Mouse (Mus musculus) lung, adult 18-20 months (tissue): Measurements from ENCODE around the gene Fat4.

Source experiments
- DNase-seq, 2 experiments: peaks; one replicate each; pipeline ENCODE4 v3.0.0; 2022; ENCODE audit warnings: mixed read lengths in 2 of 2

Gene Fat4

DNA sequence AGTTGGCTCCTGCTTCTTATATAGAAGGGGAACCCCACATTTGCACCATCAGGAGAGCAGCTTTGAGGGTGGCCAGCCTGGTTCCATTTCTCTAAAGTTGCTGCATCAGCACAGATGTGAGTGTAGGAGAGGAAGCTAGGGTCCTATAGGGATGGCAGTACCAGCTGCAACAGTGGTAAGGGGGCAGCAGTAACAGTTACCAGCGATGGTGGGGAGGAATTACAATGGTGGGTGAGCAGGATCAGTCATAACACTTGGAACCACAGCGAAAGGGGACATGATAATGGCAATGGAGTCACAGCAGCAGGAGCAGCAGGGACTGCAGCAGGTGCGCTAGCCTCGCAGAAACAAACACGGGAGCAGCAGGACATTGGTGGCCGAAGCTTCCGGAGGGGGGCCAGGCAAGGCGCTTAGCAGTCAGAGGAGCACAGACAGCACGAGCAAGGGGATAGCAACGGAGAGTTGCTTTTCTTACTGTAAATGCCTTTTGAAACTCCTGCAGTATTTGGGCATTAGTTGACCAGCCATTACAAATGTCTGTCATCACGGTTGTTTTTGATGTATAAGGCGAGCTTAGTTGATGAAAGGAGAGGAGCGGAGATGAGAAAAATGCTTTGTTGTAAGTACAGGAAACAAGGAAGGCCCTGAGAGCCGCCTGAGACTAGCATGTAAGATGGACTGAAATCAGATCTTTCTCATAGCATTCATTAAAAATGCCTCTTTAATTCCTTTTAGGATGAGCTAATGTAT lies 21.1 kb downstream of the Fat4 start:
- DNase-seq = no peak

DNA sequence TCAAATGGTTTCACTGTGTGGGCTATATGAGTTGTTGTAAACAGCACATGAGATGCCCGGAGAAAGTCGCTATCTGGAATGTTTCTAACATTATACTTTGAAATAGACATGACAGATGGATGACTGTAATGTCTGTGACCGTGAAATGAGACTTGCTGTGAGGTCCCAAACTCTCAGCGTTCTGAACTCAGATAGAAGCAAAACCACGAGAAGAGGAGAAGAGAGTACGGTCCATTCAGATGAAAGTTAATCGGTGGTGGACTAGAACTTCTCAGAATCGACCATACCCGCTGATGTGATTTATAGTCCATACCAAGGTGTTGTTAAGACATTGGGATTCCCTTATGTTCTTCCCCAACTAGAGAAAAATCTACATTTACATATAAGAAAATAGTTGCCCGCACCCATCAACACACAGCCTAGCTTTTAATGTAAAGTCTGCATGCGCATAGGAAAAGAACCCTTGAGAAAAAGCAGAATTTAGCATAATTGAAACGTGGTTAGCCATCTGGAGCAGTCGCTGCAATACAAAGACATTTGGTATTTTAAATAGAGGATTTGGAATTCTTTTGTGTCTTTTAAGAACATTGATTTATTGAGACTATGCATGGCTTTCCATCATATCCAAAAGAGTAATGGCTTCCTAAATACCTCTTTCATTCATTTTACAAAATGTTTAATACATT lies 21.8 kb downstream of the Fat4 start:
- no peak for DNase-seq

DNA sequence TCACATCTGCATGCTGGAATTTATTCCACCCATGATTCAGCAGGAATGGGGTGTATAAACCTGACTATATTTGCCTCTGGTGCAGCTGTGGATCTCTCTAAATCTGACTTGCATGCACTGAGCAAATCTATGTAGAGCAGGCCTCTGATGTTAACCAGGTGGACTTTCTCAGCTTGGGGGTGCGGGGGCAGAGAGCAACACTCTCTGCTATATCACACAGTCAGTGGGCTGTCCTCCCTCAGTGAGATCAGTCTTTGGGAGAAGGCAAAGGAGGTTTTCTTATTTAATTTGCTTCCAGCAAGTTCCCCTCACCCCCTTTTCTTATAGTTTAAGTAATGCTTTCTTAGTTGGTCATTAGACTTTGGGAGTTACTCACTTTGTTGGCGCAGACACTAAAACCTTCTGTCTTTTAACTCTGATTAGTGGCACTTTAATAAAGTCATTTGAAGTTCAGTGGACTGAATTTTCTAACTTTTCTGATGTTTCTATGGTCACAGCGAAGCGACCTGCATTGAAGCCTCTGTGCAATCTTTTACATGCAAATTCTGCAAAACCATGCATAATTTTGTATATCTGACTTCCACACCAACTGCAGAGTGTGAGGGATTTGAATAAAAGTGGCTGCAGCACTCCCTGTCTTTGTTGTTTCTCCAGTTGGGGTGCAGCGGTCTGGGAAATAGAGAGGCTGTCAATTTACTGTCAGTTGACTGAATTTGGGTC lies 26.2 kb downstream of the Fat4 start:
- no peak for DNase-seq

DNA sequence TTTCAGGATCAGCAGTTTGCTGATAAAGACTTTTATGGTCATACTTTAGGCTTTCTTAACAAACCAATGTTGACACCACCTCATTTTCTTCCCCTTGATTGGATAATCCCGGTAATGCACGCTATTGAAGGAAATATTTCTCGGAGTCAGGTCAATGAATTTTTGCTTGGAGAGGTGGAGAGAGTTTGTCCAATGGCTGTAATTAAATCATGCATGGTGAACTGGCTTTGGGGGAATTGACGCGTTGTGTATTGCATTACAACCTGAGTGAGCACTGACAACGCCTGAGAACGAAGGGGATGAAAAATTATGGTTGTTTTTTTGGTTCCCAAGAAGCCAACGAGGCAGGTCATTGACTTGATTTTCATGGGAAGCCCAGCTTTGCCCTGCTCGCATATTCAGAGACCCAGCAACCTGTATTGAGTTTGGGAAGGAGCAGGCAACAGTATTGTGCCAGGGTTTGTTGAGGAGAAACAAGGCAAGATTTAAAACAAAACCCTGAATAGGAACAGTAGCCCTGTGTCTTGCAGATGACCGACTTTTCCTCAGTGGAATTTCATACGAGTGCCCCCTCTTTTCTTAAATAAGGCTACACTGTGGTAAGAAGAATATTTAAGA lies 26.9 kb downstream of the Fat4 start:
- no peak for DNase-seq

DNA sequence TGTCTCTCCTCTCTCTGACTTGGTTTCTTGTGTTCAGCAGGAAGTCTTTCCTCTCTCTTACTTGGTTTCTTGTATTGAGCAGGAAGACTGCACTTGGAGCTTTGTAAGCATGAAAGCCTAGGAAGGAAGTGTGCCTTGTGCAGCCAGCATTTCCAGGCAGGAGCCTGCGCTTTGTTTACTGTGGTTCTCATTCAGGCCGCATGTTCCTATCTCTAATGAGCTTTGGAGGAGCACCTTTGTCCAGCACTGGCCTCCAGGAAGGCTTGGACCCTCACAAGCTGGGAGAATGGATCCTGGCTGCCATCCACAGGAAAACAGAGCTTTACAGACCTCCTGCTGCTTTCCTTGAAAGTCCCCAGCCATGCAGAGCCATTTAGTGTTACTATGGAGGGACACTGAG lies 32.2 kb downstream of the Fat4 start:
- DNase-seq = no peak

DNA sequence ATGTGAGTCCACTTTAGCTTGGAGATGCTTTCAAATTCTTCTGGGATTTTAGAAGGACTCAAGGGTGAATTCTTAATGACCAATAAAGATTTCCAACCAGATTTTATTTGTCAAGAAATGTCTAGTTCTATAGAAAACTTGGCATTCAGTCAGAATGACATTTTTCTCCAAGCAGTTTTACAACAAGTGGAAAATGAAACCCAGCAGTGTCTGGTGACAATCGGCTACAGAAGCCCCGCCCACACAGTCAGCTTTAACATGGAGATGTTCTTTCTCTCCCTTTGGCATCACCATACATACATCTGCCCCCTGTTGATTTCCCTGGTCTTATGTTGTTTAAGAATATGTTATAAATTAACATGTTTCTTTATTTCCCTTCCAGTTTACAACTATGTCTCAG lies 34.3 kb downstream of the Fat4 start:
- no peak for DNase-seq

DNA sequence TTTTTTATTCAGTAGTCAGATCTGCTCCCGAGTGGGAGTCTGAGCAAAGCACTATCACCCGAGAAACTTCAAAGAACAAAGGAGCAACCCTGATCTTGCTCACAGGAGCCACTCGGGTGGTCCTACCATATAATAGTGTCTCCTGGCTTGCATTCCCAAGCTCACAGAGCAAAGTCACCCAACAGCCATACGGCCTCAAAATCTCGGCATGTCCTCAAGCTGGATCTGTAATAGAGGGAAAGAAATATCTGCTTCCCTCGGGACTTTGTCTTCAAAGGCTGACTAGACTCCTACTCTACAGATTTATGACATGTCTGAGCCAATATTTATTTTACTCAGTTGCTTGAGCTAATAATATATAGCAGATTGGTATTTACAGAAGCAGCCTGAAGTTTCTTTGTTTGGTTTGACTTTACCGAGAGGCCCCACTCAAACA lies 36.5 kb downstream of the Fat4 start:
- no peak for DNase-seq

DNA sequence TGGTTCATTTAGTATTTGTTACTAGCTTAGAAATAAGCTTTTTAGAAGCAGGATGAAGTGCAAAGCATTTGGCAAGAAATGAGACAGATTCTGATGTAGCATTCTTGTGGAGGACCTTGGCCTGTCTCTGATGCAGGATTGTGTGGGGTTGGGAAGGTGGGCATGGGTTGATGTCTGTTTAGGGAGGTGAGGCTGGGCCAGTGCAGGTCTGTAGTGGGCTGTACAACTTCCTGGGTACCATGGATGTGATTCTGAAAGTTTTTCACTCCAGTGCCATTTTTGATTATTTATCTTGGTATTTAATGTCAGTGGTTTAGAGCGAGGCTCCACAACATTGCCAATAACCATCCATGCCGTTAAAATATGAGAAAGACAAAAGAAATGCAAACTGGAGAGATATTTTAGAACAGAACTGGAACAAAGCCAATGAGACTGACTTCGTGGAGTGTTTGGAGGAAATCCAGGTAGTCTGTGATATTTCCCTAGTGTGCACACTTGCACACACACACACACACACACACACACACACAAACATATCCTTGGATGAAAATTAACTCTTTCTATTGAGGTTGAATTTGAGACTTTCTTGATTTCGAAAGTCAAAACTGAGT lies 41.4 kb downstream of the Fat4 start:
- DNase-seq = no peak

DNA sequence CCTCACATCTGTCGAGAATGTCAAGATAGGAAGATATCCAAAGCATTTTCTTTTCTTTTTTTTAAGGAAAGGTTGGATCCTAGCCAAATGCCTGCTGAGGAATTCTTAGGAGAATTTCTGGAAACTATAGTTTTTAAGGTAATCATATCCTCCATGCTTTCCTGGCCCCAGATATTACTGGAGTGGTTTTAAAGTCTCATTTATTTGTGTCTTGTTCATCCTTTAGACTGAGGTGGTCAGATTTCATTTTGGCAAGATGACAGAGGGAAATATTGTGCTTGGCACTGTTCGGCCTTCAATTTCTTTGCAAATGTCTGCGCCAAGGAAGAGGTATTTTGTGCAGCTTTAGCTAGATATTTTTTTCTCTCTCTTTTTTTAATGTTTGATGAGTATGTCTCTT lies 42.0 kb downstream of the Fat4 start:
- DNase-seq = no peak

DNA sequence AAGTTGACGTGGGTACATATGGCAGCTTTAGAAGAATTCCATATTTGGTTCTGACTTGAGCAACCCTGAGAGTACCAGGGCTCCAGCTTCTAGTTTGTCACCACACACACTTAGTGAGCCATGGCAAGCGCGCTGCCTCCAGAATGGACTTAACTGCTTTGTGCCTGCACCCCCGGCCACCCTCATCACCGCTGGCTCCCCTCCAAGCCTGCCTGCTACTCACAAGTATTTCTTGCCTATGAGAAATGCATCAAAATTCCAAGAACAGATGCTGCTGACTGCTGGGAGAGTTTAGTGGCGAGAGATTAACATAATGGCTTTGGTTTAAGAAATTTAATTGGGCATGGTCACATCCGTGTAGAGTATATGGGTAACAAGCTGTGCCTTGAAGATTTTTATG lies 48.0 kb downstream of the Fat4 start:
- no peak for DNase-seq

DNA sequence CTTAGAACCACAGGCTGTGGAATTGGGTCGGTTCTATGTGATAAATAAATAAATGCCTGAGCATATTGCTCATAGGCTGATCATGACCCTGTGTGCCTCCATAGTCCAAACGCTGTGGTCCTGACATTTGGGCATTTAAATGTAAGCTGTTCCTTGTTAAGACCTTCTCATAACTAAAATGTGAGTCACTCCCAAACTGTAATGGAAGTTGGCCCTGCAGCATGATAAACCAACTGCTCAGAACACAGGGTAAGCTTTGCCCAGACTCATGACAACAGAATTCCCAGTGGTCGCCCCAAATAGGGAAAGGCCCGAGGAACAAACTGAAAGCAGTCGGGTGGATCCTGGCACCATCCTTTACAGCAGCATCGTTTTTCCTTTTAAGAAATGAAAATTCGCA lies 49.7 kb downstream of the Fat4 start:
- DNase-seq = no peak

DNA sequence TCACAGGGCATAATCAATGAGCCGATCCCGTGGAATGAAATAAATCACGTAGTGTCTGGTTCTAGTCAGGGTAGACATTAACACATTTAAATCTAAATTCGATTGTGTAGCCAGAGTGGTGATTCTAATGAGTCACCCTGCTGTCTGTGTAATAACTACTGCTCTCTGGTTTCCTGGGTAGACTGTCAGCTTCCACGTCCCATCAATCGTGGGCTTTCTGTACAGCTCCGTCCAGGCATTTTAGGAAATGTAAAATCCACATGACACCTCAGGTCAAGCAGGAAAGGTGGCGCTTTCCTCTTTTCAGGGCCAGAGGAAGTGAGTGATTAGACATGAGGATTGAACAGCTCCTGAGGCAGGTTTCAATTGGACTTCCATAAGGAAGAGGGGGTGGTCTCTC lies 50.4 kb downstream of the Fat4 start:
- DNase-seq = no peak

DNA sequence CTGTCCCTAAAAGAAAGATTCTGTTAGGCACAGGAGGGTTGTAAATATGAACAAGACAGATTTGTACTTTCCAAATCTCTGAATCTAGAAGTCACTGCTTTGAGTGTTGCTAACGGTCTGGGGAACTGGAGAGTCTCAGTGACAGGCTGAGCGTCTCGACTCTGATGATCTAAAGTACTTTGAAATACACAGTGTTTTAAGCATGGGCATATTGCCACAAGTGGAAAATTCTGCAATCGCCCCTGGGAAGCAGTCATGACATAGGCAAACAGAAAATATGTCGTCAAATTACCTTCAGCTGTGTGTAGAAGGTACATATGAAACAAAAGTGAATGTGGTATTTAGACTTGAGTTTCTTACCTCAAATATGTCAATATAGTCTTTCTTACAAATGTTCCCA lies 51.4 kb downstream of the Fat4 start:
- DNase-seq = no peak

DNA sequence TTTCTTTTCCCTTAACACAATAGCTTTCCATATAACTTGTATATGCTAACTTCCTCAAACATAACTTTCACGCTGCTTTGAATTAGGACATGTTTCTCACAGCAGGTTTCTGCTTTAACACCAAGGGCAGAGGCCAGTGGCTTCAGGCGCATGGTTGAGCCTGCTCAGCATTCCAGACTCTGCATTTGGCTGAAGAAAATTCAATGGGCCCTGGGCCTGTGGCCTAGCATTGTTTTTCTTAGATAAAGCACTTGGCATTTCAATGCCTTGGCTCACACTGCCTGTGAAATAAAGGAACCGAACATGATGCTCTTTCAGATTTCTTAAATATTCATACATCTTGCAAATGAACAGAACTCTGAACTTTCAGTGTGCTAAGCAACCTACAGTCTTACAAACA lies 52.8 kb downstream of the Fat4 start:
- DNase-seq = no peak

DNA sequence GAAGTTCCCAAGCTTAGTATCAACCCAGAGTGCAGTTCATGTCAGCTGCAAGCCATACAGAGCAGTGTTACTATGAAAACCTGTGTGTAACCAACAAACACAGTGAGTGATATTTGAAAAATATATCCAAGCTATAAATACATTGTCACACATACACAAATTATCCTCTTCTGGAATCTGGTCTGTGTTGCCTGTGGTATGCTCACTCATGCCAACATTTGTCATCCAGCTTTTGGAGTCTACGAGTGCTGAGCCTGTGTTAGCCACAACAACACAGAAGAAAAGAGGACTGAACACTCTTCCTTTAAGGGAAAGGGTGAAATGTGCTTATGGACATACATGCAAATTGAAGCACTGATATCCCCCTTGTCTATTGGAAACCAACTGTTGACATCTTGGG lies 53.6 kb downstream of the Fat4 start:
- DNase-seq = no peak

DNA sequence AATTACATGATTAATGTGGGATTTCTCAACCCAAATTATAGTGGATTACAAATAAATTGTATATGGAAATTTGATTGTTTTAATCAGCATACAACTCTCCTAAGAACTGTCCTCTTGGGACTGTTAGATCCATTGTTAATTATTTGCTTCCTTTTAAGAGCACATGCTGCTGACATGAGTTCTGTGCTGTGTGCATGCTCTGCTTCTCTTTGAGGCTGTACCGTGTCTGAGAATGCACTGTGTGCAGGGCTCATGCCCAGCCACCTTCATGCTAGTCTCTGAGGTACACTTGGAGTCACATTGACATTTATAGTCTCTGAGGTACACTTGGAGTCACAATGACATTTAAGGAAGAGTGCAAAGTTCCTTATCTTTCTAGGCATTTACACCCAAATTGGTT lies 58.4 kb downstream of the Fat4 start:
- DNase-seq = no peak

DNA sequence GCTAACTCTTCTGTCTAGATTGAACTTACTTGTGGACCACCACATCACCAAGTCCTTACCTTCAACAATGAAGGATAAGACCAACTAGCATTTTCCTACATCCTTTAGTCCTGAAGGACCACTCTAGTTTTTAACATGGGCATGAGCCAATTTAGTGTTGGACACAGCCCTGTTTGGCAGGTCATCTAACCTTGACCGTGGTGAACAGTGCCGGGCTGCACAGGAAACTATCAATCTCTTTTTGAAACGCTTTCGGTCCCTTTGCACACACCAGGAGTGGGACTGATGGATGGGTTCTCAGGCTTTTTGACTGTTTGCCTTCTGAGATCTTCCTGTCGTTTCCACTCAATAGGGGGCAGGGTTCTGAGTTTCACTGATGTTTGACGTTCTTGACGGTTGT lies 61.0 kb downstream of the Fat4 start:
- no peak for DNase-seq

DNA sequence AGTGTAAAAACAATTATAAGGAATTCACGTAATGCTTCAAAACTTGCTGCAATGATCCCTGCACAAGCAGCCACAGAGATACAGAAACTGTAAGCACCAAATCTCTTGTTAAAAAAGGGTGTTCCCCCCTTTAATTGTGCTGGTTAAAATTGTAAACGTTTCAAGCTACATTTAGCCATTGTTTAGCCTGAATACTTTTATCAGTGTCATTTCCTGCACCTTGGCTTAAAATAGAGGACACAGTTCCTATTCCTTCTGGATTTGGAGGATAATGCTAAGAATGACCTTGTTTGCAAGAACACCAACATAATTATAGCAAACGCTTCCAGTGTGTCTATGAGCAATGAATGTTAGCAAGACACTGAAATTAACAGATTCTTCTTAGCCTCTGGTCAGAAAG lies 65.9 kb downstream of the Fat4 start:
- no peak for DNase-seq

DNA sequence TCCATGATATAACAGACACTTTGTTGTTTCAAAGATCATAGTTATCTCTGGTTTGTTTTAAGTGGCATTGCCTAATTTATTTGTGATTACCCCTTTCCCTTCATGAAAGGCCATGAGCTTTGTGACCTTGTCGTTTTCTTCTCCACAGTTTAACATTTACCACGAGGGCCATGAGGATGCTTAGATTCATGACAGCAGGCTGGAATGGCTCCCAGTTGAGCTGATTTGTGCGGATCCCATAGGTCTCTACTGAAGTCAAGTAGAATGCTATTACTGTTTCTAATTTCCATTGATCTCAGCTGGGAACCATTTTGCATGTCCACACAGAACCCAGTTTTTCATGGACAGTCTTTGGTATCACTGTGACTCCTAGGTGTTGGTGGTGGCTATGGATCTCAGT lies 67.5 kb downstream of the Fat4 start:
- DNase-seq = no peak

DNA sequence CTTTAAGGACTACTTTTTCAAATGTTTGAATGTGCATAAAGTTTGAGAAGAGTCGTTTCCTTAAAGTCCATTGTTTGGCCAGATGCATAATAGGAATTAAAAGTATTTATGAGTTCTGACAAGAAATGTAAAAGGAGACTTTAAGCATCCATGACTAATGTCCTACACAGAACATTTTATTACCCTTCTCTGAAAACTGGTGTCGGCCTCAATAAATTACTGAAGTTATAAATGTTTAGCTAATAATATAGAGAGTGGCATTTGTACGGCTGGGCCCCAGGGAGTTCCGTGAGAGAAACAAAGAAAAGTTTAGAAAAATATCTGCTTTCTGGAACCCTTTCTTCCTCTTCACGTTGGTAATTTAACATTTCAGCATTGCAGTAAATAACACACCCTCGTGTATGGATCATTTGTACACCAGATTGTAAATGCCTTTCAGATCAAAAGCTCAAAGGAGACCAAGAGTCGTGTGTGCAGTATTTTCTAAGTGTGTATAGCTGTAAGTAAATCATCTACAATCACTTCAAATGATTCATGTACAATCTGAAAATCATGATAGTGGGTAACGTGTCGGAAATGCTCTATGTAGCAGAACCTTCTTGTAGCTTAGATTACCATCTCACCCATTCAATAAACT lies 69.4 kb downstream of the Fat4 start:
- DNase-seq = no peak

DNA sequence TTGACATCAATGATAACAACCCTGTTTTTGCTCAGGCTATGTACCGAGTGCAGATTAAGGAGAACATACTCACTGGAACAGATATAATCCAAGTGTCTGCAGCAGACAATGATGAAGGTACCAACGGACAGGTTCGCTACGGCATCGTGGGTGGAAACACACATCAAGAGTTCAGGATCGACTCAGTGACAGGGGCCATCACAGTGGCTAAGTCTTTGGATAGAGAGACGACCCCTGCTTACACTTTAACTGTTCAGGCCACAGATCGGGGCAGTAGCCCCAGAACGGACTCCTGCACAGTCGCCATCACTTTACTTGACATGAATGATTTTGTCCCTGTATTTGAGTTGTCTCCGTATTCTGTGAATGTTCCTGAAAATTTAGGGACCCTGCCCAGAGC lies 70.4 kb downstream of the Fat4 start:
- DNase-seq = no peak

DNA sequence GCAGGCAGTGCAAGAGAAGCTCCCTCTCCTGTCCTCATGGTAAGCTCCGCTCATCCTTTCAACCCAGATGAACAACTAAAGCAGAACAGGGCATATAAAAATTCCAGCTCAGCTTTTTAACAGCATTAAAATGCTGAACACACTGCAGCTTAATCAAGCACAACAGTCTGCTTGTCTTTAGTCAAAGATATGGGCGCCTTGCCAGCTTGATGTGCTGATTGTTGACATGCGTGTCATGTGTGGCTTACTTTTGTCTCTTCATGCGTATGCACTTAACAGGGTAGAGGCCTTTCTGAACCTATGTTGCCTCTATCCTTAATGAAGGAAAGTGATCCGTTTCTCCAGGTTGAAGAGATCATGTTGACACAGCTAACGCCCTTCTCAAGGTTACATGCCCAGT lies 75.6 kb downstream of the Fat4 start:
- DNase-seq = no peak

DNA sequence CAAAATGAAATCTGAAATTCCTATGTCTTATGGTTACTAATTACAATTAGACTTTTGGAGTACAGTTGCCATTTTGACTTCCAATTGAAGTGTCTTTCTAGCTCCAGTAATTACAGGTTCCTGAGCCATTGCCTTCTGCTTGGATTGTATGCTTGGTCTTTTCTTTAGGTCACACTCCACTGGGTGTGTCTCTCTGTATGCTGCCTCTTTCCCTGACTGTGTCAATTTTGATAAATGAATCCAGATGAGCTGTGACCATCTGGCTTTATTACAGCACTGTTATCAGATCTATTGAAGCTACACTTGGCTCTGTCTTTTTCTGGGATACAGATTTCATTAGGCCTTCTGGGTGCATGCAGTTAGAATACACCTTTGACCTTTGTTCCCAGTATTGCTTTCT lies 80.7 kb downstream of the Fat4 start:
- DNase-seq = no peak
